Mouse (Mus musculus) ES-CJ7 (cell line): ENCODE measurements around the gene H2-Eb2.

Experiments
- DNase-seq: peaks from one replicate; pipeline ENCODE4 v3.0.0; 2011; ENCODE audit warnings: low read depth, low spot score

The H2-Eb2 gene

DNA sequence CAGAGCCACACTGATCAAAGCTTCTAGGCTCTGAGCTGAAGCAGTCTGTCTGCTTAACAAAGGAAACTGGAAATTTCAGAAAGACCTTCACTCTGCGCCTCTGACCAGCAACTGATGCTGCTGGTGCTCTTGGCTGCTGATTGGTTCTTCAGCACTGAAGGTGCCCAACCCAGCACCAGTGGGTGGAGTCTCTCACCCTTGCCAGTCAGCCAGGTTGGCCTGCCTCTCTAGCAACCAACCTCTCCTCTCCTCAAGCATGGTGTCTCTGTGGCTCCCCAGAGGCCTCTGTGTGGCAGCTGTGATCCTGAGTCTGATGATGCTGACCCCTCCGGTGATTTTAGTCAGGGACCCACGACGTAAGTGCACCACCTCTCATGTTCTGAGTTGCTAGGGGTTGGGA lies at the start of gene H2-Eb2:
Gene H2-Eb2 (plus strand): TSS at position 230 of the 400 bp plus-strand sequence.
- no peak for DNase-seq

DNA sequence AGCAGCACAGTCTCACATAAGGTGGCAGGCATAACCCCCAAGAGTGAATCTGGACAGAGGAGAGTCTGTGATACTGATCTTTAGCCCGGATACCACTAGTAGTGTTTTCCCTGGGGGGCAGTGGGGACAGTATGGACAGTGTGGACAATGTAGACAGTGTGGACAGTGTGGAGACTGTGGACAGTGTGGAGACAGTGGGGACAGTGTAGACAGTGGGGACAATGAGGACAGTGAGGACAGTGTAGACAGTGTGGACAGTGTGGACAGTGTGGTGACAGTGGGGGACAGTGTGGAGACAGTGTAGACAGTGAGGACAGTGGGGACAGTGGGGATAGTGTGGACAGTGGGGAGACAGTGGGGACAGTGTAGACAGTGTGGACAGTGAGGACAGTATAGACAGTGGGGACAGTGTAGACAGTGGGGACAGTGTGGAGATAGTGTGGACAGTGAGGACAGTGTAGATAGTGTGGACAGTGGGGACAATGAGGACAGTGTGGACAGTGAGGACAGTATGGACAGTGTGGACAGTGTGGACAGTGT lies 44.9 kb upstream of the H2-Eb2 start:
- DNase-seq: no peak

DNA sequence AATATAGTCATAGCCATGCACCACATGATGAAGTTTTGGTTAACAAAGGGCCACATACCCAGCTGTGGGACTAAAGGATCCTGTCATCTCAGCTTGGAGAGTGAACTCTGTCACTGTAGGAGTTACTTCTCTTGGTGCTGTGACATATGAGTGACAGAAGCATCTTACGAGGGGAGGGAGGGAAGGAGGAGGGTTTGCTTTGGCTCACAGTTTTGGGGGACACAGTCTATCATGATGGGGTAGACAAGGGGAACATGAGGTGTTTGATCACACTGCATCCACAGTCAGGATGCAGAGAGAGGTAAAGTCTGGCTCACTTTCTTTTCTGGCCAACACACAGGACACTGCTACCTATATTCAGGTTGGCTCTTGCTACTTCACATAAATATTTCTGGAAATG lies 43.6 kb upstream of the H2-Eb2 start:
- DNase-seq: no peak

DNA sequence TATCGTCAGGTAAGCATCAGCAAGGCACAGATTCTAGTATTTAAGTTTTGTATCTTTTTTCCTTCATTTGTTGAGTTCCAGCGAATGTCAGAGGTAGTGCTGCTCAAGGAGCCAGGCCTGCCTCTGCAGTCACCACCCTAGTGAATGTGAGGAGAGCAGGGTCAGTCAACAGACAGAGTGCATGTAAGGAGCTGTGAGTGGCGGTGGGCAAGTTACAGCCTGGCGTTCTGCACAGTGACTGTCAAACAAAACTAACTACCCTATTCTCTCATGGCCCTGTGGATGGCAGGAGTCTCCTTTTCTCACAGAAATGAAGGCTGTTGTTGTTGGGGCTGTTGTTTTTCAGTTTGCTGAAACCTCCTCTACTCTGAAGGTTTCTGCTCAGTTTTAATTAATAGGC lies 40.1 kb upstream of the H2-Eb2 start:
- no peak for DNase-seq

DNA sequence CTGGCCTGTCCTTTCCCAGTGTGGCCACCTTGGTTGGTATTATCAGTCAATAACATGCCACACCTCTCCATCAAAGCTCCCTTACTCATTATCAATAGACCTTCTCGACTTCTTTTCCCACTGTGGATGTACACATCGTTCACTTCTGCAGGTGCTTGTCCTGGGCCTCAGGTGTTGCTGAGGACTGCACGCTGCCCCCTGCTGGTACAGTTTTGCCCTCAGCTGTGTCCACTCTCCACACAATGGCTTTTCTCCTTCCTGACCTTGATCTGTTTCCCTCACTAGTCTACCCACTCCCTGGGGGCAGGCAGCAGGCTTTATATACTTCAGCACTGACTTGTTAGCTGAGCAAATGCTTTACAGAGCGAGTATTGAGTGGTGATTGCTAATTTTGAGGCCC lies 39.6 kb upstream of the H2-Eb2 start:
- peak; percentile 44 for DNase-seq

DNA sequence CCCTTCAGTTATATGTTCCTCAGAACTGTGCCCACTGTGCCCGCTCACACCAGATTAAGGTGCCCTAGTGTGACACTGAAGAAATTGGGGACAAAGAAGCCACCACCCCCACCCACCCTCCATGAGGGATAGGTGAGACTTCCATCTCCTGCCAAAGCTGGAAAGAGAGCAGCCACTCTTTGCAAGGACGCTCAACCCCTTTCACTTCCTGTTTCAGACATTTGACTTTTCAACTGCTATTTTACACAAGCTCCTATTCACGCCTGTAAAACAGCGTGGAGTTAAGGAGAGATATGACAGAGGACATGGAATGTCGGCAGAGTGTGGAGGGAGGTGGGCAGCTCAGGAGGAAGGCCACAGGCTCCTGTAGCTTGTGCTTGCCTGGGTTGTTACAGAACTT lies 39.0 kb upstream of the H2-Eb2 start:
- DNase-seq: no peak

DNA sequence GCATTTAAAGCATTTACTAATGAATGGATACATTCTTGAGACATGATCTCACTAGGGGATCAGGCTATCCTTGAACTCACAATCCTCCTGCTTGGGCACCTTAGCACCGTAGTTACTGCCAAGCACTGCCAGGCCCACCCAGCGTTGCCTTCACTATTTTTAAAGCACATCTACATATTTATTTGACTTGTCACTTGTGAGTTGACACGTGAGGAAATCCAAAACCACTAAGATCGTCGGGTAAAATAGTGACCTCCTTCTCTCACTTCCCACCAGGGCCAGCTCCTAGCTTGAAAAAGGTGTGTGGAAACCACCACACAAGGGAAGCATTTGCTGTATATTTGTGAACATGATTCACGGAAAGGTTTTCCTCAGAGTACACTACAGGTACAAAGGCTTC lies 38.5 kb upstream of the H2-Eb2 start:
- DNase-seq: no peak

DNA sequence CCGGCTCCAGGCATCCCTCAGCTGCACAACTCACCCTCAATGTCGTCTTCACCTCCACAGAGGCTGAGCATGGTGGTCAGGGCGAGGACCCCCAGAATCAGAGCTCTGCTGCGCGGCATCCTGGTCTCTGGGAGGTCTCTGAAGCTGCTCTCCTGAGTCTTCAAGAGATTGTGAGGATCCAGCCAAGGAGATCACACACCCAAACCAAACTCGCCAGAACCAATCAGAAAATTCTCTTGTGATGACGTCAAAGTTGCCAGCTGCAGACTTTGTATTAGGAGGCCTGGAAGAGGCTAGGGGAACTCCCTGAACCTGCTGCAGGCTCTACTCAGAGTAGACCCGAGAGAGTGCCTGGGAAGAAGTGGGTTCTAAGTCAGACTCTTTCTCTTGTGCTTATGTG lies 37.8 kb upstream of the H2-Eb2 start, which contains the start of gene H2-Aa:
Gene H2-Aa (minus strand): TSS at position 176 of the 400 bp plus-strand sequence.
- DNase-seq: peak; percentile 68

DNA sequence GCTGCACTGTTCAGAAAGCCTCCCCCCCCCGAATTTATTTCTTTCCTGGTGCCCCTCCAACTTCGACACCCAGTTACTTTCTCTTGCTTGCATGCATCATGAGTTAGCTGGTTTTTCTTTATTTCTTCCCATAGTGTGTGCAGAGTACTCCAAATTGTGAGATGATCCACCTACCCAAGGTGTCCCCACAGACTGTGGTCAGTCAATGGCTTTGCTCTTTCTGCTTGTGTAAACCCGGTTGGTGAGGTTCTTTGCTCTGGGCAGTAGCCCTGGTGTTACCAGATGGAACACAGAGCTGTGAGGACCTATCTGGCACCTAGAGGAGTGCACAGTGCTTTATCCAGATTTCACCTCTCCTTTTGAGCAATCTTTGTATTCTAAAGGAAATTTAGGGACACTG lies 37.3 kb upstream of the H2-Eb2 start:
- DNase-seq: no peak

DNA sequence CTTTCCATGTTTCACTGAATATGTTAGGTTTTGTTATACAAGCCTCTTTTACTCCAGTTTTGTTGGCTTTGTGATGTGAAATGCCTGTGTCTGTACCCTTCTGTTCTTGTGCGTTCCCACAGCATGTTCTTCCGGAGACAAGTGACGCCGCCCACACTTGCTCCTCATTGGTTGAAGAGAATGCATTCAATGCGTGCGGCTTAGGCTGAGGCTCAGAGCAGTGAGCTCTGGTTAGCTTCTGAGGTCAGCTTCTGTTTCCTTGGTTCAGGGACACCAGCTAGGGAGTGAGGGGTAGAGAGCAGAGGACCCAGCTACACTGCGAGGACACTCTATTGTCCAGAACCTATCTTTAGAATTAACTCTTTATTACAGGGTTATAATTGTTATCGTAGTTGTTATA lies 33.9 kb upstream of the H2-Eb2 start:
- DNase-seq: peak; percentile 74

DNA sequence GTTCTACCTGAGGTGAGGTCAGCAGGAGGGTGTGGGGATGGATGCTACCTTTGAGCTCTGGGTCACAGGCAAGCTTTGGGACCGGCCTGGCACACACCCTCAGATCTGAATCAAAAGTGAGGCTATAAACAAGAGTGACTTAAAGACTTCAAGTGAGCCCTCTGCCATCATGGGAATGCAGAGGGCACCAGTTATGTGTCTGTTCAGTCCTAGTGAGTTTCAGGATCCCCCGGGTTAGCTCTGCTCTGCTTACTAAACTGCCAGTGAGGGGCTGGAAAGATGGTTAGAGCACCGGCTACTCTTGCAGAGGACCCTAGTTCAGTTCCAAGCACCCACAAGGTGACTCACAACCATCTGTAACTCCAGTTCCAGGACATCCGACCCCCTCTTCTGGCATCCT lies 32.9 kb upstream of the H2-Eb2 start:
- DNase-seq: no peak

DNA sequence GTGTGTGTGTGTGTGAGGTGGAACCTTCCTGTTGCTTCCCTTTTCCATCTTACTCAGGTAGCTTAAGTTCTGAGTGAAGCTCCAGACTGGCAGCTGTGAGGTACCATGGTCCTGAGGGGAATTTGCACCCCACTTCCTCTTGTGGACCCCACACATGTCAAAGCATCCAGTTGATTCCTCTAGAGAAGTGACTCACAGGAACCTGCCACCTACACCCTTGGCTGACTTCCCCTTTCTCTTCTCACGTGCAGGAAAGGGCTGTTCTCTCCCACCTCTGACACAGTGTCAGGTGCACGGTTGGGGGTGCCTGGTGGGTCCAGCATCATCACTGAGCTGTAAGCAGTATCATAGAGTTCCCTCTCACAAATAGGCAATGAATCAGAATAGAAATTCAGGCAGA lies 31.9 kb upstream of the H2-Eb2 start:
- DNase-seq: no peak

DNA sequence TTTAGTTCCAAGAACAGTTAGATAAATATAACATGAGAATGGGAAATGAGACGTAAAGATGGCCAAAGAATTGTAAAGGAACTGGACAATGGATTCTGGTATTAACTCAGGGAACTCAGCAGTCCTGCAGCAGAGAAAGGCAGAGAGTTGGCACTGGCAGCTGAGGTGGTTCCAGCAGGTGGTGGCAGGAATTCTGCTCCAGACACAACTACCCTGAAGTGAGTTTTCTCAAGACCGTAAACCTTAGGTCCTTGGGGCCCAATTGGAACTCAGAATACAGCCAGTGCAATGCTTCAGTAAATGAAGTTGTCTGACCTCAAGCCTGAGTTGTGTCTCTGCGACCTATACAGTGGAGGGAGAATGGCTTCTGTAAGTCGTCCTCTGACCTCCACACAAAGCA lies 31.2 kb upstream of the H2-Eb2 start:
- no peak for DNase-seq

DNA sequence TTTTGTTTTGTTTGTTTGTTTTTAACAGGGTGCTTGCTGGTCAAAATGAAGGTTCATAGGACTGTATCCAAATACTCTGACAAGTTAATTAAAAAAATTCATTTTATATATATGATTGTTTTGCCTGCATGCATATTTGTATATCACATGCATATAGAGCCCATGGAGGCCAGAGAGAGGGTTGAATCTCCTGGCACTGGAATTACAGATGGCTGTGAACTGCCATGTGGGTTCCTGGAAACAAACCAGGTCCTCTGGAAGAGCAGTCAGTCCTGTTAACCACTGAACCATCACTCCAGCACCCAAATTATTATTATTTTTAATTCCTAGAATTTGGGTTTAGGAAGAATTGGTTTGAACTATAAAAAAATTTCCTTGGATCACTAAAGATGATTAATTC lies 30.2 kb upstream of the H2-Eb2 start:
- no peak for DNase-seq

DNA sequence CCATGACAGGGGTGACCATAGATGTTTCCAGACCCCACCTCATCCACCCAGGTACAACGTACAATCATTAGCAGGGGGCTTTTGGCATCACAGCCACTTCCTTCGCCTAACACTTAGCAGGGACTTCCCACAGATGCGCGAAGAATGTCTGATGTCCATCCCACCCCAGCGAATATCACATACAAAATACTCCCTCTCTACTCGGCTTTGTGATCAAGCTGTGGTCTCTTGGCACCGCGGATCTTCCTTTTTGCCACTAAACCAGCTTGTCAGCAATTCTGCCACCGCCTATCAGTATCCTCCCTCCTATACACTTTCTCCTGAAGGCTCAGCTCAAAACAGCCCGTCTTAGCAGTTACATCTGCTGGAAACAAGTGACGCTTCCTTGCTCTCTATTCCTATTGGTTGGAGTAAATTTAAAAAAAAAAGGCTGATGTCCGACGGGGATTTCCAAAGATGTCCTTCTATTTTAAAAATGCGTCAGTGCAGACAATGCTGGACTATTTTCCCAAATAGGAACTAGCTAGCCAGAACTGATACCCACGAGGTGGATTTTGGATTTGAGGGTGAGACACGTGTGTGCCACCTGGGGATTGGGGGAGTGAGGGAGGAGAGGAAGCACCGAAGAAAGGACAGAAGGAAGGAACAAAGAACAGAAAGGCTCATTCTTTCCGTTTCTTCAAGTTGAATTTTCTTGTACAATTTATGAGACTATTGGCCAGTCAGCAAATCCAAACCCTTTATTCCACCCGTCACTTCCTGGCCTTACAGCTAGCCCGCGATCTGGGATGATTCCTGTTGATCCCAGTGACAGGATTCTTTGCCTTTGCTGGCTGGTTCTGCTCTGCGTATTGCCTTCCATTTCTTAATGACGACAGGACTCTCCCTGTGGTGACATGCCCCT lies 29.3 kb upstream of the H2-Eb2 start:
- peak; percentile 64 for DNase-seq

DNA sequence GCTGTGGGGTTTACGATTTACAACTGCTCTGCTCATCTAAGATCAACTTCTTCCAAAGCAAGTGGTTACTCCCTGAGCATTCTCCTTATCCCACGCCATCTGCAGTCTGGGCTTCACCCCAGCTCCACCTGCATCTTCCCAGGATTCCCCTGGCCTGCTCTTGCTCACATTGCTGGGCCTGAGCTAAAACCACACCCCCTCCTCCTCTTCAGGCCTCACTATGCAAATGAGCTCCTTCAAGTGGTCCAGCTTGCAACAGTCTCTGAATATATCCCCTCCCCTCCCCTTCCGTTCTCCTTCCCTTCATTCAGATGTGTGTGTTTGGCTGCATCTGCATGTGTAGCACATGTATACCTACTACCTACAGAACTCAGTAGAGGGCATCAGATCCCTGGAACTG lies 26.1 kb upstream of the H2-Eb2 start:
- peak; percentile 59 for DNase-seq

DNA sequence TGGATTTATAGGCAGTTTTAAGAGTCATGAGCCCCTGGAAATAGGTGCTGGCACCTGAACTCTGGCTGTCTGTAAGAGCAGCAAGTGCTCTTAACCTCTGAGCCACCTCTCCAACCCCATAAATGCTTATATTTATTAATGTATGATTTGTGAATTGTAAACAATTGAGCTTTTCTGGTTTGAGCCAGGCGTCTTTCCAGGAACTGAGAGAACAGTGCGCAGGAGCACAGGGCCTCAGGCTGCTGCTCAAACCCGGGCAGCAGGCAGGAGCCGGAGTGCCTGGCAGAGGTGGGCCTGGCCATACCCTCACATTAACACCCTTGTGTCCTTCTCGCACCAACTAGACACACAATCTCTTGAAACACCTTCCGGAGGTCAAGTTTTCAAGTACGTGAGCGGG lies 25.4 kb upstream of the H2-Eb2 start:
- DNase-seq: no peak

DNA sequence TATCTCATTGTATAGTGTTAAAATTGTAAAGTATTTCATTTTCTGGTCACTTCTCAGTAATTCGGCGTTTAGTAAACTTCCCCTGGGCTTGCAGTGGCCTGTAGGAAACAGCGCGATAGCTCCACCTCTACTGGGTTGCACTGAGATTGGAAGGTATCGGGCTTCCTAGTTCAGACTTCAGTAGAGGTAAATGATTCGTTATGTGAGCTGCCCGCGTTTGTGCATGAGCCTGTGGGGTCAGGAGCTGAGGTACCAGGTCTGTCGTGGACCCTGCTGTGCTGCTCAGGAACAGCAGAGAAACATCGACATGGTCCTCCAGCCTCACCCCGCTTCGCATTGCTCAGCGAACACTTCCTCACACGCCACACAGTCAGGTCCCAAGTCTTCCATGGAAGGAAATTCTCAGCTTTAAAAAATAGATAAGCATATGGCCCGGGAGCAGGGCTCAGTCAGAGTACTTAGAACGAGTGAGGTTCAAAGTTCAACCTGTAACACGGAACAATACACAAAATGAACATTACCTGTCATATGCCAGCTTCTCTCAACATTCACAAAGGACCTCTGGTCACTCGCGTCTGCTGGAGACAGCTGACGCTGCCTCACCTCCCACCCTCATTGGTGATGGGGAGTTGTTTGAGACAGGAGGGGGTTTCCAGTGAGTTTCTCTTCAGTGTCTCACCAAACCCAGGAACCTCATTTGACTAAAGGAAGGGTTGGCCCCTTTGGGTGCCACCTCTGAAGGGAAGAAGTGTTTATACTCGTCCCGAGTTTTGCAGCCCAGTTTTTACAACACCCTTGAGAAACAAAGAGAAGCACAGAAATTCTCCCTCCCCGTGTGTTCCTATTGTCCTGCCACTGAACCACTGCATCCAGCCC lies 24.5 kb upstream of the H2-Eb2 start:
- DNase-seq: no peak

DNA sequence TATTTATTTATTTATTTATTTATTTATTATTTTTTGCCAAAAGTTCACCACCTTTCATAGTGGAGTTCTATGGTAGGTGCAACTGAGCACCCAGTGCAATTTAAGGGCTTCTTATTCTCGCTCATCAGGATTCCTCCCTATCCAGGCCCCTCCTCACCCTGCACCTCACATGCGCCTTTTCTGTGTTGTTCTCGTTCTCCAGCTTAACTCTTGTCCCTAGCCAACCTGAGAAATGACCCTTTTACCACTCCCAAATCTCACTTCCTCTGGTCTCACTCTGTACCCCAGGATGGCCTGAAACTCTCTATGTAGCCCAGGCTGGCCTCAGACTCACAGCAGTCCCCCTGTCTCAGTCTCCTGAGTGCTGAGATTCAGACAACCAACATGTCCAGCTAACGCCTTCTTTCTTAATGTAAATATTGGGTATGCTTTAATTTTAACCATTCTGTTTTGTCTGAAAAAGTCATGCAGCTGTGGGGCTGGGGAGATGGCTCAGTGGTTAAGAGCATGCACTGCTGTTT lies 23.7 kb upstream of the H2-Eb2 start:
- no peak for DNase-seq

DNA sequence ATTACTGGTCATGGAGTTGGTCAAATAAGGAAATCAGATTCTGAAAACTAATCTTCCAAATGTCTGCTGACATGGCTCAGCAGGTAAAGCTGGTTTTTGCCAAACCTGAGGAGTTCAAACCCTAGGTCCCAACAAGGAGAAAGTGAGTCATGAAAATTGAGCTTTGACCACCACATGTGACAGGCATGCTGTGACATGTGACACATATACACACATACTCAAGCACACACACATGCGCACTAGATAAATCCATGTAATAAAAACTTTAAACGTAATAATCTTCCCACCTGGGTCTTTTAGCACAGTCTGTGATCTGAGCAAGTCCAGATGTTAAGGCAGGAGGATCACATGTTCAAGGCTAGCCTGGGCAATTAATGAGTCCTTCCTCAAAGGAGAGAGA lies 21.7 kb upstream of the H2-Eb2 start:
- DNase-seq: no peak

DNA sequence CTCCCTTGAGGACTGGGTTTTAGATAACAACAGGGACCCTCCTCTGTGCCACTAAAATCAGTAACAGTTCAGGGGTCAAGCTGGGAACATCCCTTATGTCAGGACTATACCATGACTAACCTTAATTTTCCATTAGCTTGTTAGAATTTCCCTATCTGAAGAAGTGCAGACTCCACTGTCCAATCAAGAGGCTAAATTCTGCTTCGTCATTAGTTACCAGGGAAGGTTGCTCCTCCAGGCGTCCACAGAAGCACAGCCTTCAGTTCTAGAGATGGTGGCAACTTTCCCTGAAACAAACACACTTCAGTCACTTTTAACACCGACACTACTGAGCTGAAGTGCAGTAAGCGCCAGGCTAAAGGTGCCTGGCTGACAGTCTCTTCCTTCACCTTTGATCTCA lies 20.7 kb upstream of the H2-Eb2 start:
- DNase-seq: peak; percentile 35

DNA sequence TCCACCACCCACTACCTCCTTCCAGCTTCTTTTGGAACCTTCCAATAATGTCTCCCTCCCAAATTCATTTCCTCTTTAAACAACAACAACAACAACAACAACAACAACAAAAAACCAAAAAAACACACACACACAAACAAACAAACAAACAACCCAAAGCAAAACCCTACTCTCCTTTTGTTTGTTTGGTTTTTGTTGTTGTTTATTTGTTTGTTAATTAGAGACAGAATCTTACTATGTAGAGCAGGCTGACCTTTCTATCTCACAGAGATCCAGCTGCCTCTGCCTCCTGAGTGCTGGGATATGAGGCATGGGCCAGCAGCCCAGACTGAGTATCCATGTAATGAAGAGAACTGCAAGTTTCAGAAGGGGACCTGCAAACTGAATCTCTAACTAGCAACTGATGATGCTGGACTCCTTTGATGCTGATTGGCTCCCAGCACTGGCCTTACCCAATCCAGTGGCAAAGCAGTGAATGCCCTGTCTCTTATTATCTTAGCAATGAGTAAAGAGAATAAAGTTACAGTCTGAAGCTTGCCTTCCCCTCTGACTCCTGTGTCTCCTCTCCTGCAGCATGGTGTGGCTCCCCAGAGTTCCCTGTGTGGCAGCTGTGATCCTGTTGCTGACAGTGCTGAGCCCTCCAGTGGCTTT lies 20.0 kb upstream of the H2-Eb2 start, which contains the start of gene H2-Eb1:
Gene H2-Eb1 (plus strand): TSS at position 488 of the 651 bp plus-strand sequence.
- peak; percentile 73 for DNase-seq
